Mouse (Mus musculus) heart, adult 2 months (tissue): ENCODE results near the gene Tagln. TPM values are rescaled to one million over a fixed set of nuclear protein-coding genes. Genes with fewer than 3 reads are reported as not detected.

Experiments used
- DNase-seq, 2 experiments: peaks; one replicate each; pipeline ENCODE4 v3.0.0; 2021
- H3K27ac ChIP-seq: fragments of 200-600 bp; 2 replicates; pipeline ENCODE4 v1.8.1; 2022
- H3K27me3 ChIP-seq: fragments of 200-500 bp; 2 replicates; pipeline ENCODE4 v1.6.1; 2012; ENCODE audit warnings: mild to moderate bottlenecking, low read length, inconsistent platforms, mixed read lengths; ENCODE audit not compliant: control insufficient read depth, insufficient read depth
- H3K36me3 ChIP-seq: fragments of 200-500 bp; 2 replicates; pipeline ENCODE4 v1.6.1; 2012; ENCODE audit warnings: low read length, inconsistent platforms; ENCODE audit not compliant: control insufficient read depth, insufficient read depth
- H3K4me1 ChIP-seq: fragments of 200-500 bp; 2 replicates; pipeline ENCODE4 v1.6.1; 2011; ENCODE audit warnings: low read length; ENCODE audit not compliant: control insufficient read depth, insufficient read depth
- H3K4me3 ChIP-seq: fragments of 200-600 bp; 2 replicates; pipeline ENCODE4 v1.8.1; 2022
- H3K79me2 ChIP-seq: fragments of 200-500 bp; replicated peaks from 2 replicates; pipeline ENCODE4 v1.6.1; 2012; ENCODE audit warnings: mild to moderate bottlenecking, inconsistent platforms, low read length, moderate library complexity, mixed read lengths; ENCODE audit not compliant: control insufficient read depth, insufficient read depth
- H3K9ac ChIP-seq: fragments of 200-500 bp; 2 replicates; pipeline ENCODE4 v1.6.1; 2012; ENCODE audit warnings: low read depth, mild to moderate bottlenecking, control low read depth, inconsistent platforms, low read length, mixed read lengths
- CTCF ChIP-seq: fragments of 200-600 bp; IDR thresholded peaks from 2 replicates; pipeline ENCODE4 v1.8.1; 2022; ENCODE audit warnings: antibody characterized with exemption, mild to moderate bottlenecking, moderate library complexity
- EP300 ChIP-seq: fragments of 200-500 bp; IDR thresholded peaks from 2 replicates; pipeline ENCODE4 v1.6.1; 2011; ENCODE audit warnings: low read depth, low read length, control low read depth; ENCODE audit not compliant: insufficient read depth
- POLR2A ChIP-seq: fragments of 200-500 bp; IDR thresholded peaks from 2 replicates; pipeline ENCODE4 v1.6.1; 2011; ENCODE audit warnings: mild to moderate bottlenecking, low read depth, low read length, control low read depth; ENCODE audit not compliant: insufficient read depth
- WGBS: fragments of 180-500 bp; shearing (Covaris S2); methylation state at CpG from one replicate; pipeline ENCODE4 v1.1.7; 2018; 5-methylcytosine and 5-hydroxymethylcytosine counted together
- intact Hi-C: fragments of 180-260 bp; cut with DNase I; formaldehyde crosslinking; loops from one replicate; pipeline ENCODE4 v1.15.1; 2025
- long read RNA-seq: library from polyadenylated mRNA; stranded (forward); transcript quantifications from one replicate; pipeline ENCODE4 v2.0.0, GENCODE M21; 2021
- polyA plus RNA-seq: library from polyadenylated mRNA; depleted of rRNA; stranded (reverse); fragments of >200 nt; gene quantifications from 2 replicates; pipeline ENCODE4 v1.2.3, GENCODE M21; 2012; rRNA removed
- total RNA-seq, 2 experiments: library from RNA; stranded (reverse); gene quantifications; 2 replicates each; pipeline ENCODE4 v1.2.3; 2021

The Tagln gene
- total RNA-seq (10 to 100 TPM; 84.0 to 93.6 TPM), polyA plus RNA-seq (97.6 and 116 TPM in 2 replicates)
- long read RNA-seq, transcript Tagln-201 (5 exons, 1,595 nt): major isoform, 26 of 28 reads
- long read RNA-seq, partial matches to known transcripts: 0 of 28 reads
- long read RNA-seq, other reads (novel, unspliced or antisense): 2 of 28 reads

DNA sequence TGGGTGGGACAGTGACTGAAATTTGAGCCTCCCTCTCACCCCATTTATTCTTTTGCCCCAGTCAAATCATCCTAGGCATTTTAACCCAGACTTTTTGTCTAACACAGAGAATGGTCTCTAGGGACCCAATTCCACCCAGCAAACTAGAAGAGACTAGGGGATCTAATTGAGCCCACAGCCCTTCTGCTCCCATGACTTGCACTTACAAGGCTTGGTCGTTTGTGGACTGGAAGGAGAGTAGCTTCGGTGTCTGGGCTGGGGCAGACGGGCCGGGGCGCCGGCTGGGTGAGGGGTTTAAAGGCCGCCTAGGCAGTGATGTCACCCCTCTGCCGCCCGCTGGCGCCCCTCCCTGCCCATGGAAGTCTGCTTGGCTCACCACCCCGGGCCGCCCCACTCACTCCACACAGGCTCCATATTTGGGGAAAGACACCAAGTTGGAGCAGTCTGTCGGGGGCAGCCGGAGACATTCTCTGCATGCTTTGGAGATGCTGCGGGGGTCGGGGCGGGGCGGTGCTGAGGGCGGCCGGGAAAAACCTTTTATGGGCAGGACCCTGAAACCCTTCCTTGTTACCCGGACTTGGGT, at the start of gene Tagln:
Gene Tagln, minus strand, starts transcription at position 431 of the 583 bp plus-strand sequence.
- Histone ChIP-seq H3K27me3 (no peaks in the 10 kb centered on the region), H3K9ac (no peak within 1 kb of the TSS; the same call in 1 of the 2 replicates), H3K4me1 (peaks cover 2% of the 10 kb centered on the region), H3K36me3 (no peaks in the 10 kb centered on the region), H3K79me2 (no peaks in the 10 kb centered on the region), H3K4me3 (no peak within 1 kb of the TSS), H3K27ac (peak within 1 kb of the TSS; percentile 23)
- intact Hi-C loops: no loop called here
- 16% methylated on average over 21 of the region's 21 CpGs for WGBS
- TF ChIP-seq POLR2A (no peak), CTCF (no peak), EP300 (no peak)
- no peak for DNase-seq

DNA sequence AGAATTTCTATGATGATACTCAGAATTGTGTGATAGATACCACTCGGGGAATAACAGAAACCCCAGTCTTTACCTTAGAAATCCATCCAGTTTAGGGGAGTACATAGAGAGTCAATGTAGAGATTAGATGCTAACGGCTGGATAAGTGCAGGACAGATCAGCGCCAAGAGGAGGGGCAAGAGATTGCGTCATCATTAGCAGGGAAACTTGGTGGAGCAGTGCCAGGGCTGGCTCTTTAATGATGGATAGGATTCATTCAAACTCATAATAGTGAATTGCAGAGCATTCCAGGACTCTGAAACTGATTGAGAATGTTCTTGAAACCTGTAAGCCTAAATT, 49.3 kb upstream of the Tagln start:
- H3K27ac ChIP-seq: peak overlapping the region; percentile 95
- H3K4me3 ChIP-seq: peak overlapping the region; percentile 97
- peak; percentile 64 to 76 for DNase-seq
- peaks cover 6% of the 10 kb centered on the region; the same call in 1 of the 2 replicates for H3K36me3 ChIP-seq
- peaks cover 7% of the 10 kb centered on the region for H3K4me1 ChIP-seq
- peak overlapping the region; percentile 96 for H3K9ac ChIP-seq
- TF ChIP-seq CTCF (no peak), POLR2A (no peak), EP300 (no peak)
- intact Hi-C loops: no loop called here
- 0% methylated on average over 4 of the region's 4 CpGs for WGBS
- H3K79me2 ChIP-seq: no peaks in the 10 kb centered on the region
- H3K27me3 ChIP-seq: no peaks in the 10 kb centered on the region

- H3K9ac ChIP-seq: peak overlapping the region; percentile 96
- WGBS: under 1% methylated on average over 69 of the region's 76 CpGs
- intact Hi-C loops: loop anchor here (1.0 to 5.0 kb wide), 2 partner anchors 29 to 77 kb away; partner anchors contain the start of genes Pcsk7, Rnf214 and Sidt2
- H3K36me3 ChIP-seq: peaks cover 8% of the 10 kb centered on the region; the same call in 1 of the 2 replicates
- peaks cover 5% of the 10 kb centered on the region for H3K79me2 ChIP-seq
- H3K4me1 ChIP-seq: peaks cover 7% of the 10 kb centered on the region
- peak; percentile 86 for TF ChIP-seq POLR2A
- 0 out of 2 replicates have a peak, but pooled peaks have one; percentile 19 for TF ChIP-seq EP300
- TF ChIP-seq CTCF: peak; percentile 7; the same call in 1 of the 2 replicates
- H3K4me3 ChIP-seq: peak overlapping the region; percentile 97
- no peaks in the 10 kb centered on the region for H3K27me3 ChIP-seq
- DNase-seq: peak; percentile 93
- H3K27ac ChIP-seq: peak overlapping the region; percentile 95
Observed at GRCm38 (mm10) chr9:45984409-45985228, 48.8 kb upstream of the Tagln start.

DNA sequence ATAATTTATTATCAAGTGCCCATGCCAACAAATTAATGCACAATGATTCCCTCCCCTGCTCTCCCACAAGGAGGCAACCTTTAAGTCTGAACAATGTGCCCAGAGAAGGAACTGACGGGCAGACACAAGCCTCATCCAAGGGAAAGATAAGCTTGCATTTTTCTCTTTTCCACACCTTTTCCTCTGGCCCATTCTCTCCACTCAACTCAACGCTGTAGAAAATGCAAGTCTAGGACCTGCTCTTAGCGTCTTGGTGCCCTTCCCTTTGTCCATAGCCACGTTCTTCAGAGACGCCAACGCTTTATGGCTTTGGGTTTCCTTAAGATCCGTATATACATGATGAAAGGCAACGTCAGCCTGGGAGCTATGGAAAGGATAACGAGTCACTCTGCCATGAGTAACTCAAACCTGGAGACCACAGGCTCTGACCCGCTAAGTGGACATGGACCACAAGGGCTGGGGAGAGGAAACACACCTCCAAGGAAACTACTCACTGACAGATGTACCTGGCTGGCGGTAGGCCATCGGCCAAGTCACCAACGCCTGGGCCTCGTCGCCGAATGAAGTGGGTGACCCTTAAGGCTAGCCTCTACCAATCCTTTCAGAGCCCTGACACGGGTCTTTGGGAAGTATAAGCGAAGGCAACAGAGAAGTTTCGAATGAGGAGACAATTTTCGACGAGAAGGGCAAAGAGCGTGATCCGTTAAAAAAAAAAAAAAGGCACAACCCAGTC, 48.0 kb upstream of the Tagln start:
- H3K4me1 ChIP-seq: peaks cover 7% of the 10 kb centered on the region
- peaks cover 7% of the 10 kb centered on the region for H3K79me2 ChIP-seq
- peak overlapping the region; percentile 97 for H3K4me3 ChIP-seq
- no peaks in the 10 kb centered on the region for H3K27me3 ChIP-seq
- 2% methylated on average over 23 of the region's 23 CpGs for WGBS
- H3K9ac ChIP-seq: peak overlapping the region; percentile 96
- H3K36me3 ChIP-seq: peaks cover 10% of the 10 kb centered on the region; the same call in 1 of the 2 replicates
- H3K27ac ChIP-seq: peak overlapping the region; percentile 95
- DNase-seq: peak in 1 of 2 experiments; percentile 65
- intact Hi-C loops: loop anchor here (1.0 to 5.0 kb wide), 2 partner anchors 29 to 77 kb away; partner anchors contain the start of genes Pcsk7, Rnf214 and Sidt2
- TF ChIP-seq CTCF (peak; percentile 38), EP300 (no peak), POLR2A (no peak)

DNA sequence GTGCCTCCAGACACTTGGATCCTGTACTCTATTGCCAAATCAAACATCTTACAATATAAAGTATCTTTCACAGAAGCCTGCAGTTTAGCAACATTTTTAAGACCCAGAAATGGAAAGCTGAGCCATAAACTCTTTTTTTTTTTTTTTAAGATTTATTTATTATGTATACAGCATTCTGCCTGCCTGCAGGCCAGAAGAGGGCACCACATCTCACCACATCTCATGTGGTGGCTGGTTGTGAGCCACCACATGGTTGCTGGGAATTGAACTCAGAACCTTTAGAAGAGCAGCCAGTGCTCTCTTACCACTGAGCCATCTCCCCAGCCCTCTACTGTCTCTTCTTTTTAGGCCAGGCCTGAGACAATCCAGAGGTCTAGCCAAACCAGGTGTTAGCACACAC, 45.5 kb upstream of the Tagln start:
- intact Hi-C loops: loop anchor here (5.0 kb wide), 1 partner anchor 74 kb away; the partner anchor contains the start of genes Pcsk7 and Rnf214
- Histone ChIP-seq H3K9ac (no peak overlapping the region), H3K27ac (no peak overlapping the region), H3K27me3 (no peaks in the 10 kb centered on the region), H3K4me1 (peaks cover 7% of the 10 kb centered on the region), H3K4me3 (no peak overlapping the region), H3K79me2 (peaks cover 9% of the 10 kb centered on the region), H3K36me3 (peaks cover 12% of the 10 kb centered on the region)
- TF ChIP-seq CTCF: peak; percentile 38
- TF ChIP-seq EP300: no peak
- no peak for TF ChIP-seq POLR2A
- DNase-seq: no peak
